Mouse (Mus musculus) cerebellum, adult 8-10 months (tissue): ENCODE results near the gene Gpank1.
A peak's percentile ranks its signal among the peaks of the same experiment; 100 is the strongest.

Source experiments
- DNase-seq: peaks from one replicate; pipeline ENCODE4 v3.0.0; 2022

Gene Gpank1

GRCm38 (mm10) chr17:35162730-35163129 is 41.5 kb downstream of the Gpank1 start:
- DNase-seq, result peak; percentile 41

- DNase-seq, result peak; percentile 38
Measured at GRCm38 (mm10) chr17:35163326-35164081, 42.2 kb downstream of the Gpank1 start.

GRCm38 (mm10) chr17:35164218-35164567 is 42.9 kb downstream of the Gpank1 start:
- no peak for DNase-seq

- DNase-seq, result peak; percentile 99
Measured at GRCm38 (mm10) chr17:35164568-35165450, 43.6 kb downstream of the Gpank1 start, which contains the start of gene Prrc2a. TSS of gene Prrc2a (minus strand) at chr17:35164897.

GRCm38 (mm10) chr17:35165451-35166155 is 44.3 kb downstream of the Gpank1 start:
- peak; percentile 32 for DNase-seq

GRCm38 (mm10) chr17:35166352-35167035 is 45.2 kb downstream of the Gpank1 start:
- DNase-seq, result peak; percentile 75

GRCm38 (mm10) chr17:35167794-35168193 is 46.5 kb downstream of the Gpank1 start:
- peak; percentile 12 for DNase-seq

GRCm38 (mm10) chr17:35168541-35169207 is 47.4 kb downstream of the Gpank1 start:
- DNase-seq, result peak; percentile 45

- DNase-seq, result no peak
Measured at GRCm38 (mm10) chr17:35172445-35173234, 51.4 kb downstream of the Gpank1 start.

GRCm38 (mm10) chr17:35173329-35173728 is 52.1 kb downstream of the Gpank1 start:
- DNase-seq, result no peak
